Mouse (Mus musculus) small intestine, adult 2 months (tissue): ENCODE measurements around the gene Nrn1.

Experiments used
- CTCF ChIP-seq: fragments of 200-500 bp; IDR thresholded peaks from 2 replicates; pipeline ENCODE4 v1.5.1; 2012; ENCODE audit warnings: low read depth, mild to moderate bottlenecking, control low read depth, inconsistent platforms, low read length, moderate library complexity, mixed read lengths; ENCODE audit not compliant: insufficient replicate concordance, insufficient read length; ENCODE audit errors: extremely low read depth
- POLR2A ChIP-seq: fragments of 200-500 bp; IDR thresholded peaks from 2 replicates; pipeline ENCODE4 v1.6.1; 2012; ENCODE audit warnings: low read depth, mild to moderate bottlenecking, control low read depth, inconsistent platforms, low read length, moderate library complexity

- TF ChIP-seq CTCF (no peak), POLR2A (peak; percentile 21; the same call in 1 of the 2 replicates)
Observed at GRCm38 (mm10) chr13:36731016-36731930, 3.7 kb downstream of the Nrn1 start.
